Mouse (Mus musculus) megakaryocyte, embryonic 14.5 days (primary cell): ENCODE results near the gene Nebl.

Source experiments
- FLI1 ChIP-seq: IDR thresholded peaks from 2 replicates; pipeline ENCODE4 v1.6.1; 2012; ENCODE audit warnings: low read length, inconsistent platforms, mixed read lengths
- GATA1 ChIP-seq: IDR thresholded peaks from 3 replicates; pipeline ENCODE4 v1.6.1; 2012; ENCODE audit warnings: mixed read lengths, low read length, inconsistent platforms, borderline replicate concordance

- no peak for TF ChIP-seq GATA1
- no peak for TF ChIP-seq FLI1
These were observed 205.3 kb downstream of the Nebl start for GRCm38 (mm10) chr2:17525739-17526526.
